17 mouse cellular contexts compared by ENCODE assay signal in genomic region chr10:34469037-34469436, GRCm38 (mm10). TPM values are rescaled to one million over a fixed set of nuclear protein-coding genes. Genes with fewer than 3 reads are reported as not detected.
"Had no signal": no experiment of that assay in that cellular context is flagged by ENCODE, and none has a peak within 500 bp of the region (broad histone marks: within the 10 kb centered on the region; RNA-seq: fewer than 3 reads in every experiment).

No protein-coding gene starts in this region.

- H3K9ac ChIP-seq: kidney, embryonic 15.5 days; liver, embryonic 13.5 days; midbrain, embryonic 13.5 days had no signal

- H3K4me2 ChIP-seq: kidney, embryonic 15.5 days; liver, embryonic 13.5 days; midbrain, embryonic 13.5 days had no signal

- H3K27ac ChIP-seq: kidney, embryonic 15.5 days; left cerebral cortex, adult 2 months; liver, embryonic 13.5 days; midbrain, embryonic 10.5 days; midbrain, embryonic 13.5 days had no signal

- H3K4me1 ChIP-seq: kidney, embryonic 15.5 days; liver, embryonic 13.5 days; midbrain, embryonic 10.5 days; midbrain, embryonic 13.5 days had no signal

- ATAC-seq: midbrain, embryonic 13.5 days; midbrain, embryonic 16.5 days had no signal

- H3K9me3 ChIP-seq: kidney, embryonic 15.5 days; liver, embryonic 13.5 days; midbrain, embryonic 10.5 days; midbrain, embryonic 13.5 days had no signal

- H3K27me3 ChIP-seq: kidney, embryonic 15.5 days; liver, embryonic 13.5 days; midbrain, embryonic 13.5 days had no signal

- H3K36me3 ChIP-seq: kidney, embryonic 15.5 days; liver, embryonic 13.5 days; midbrain, embryonic 10.5 days; midbrain, embryonic 13.5 days had no signal

- H3K4me3 ChIP-seq: kidney, embryonic 15.5 days; left cerebral cortex, adult 2 months; liver, embryonic 13.5 days; midbrain, embryonic 10.5 days; midbrain, embryonic 13.5 days had no signal

- DNase-seq: kidney, adult 18-20 months; kidney, postnatal 10 days; kidney, postnatal 36 days; layer of hippocampus, postnatal 36 days; liver, embryonic 13.5 days; lung, adult 2 months; lung, postnatal 14 days; lung, postnatal 4 days; thymus, adult 2 months; thymus, postnatal 14 days; thymus, postnatal 4 days had no signal

RNA-seq across cellular contexts. Expression of gene Frk, which starts 14.2 kb away (rescaled TPM):
- total RNA-seq: megakaryocyte, adult 5-6 weeks had no signal
